Mouse (Mus musculus): ENCODE results near the gene Mipol1.

Mipol1 gene

GRCm38 (mm10) chr12:57243671-57244495, 13.7 kb downstream of the Mipol1 start:
- no peak for DNase-seq

GRCm38 (mm10) chr12:57258572-57258971, 28.3 kb downstream of the Mipol1 start:
- no peak for DNase-seq

- no peak for DNase-seq
These were observed 45.2 kb downstream of the Mipol1 start for GRCm38 (mm10) chr12:57275456-57275855.

- no peak for DNase-seq
These were observed 51.2 kb downstream of the Mipol1 start for GRCm38 (mm10) chr12:57281155-57282114.

GRCm38 (mm10) chr12:57285303-57286059, 55.3 kb downstream of the Mipol1 start:
- DNase-seq = no peak

- no peak for DNase-seq
These were observed 77.1 kb downstream of the Mipol1 start for GRCm38 (mm10) chr12:57307337-57307736.

GRCm38 (mm10) chr12:57307748-57308147, 77.5 kb downstream of the Mipol1 start:
- DNase-seq = no peak

GRCm38 (mm10) chr12:57339053-57339452, 108.8 kb downstream of the Mipol1 start:
- DNase-seq = no peak

GRCm38 (mm10) chr12:57340111-57340510, 109.9 kb downstream of the Mipol1 start:
- DNase-seq = no peak

- DNase-seq = no peak
These were observed 132.5 kb downstream of the Mipol1 start for GRCm38 (mm10) chr12:57362732-57363131.

GRCm38 (mm10) chr12:57364027-57364426, 133.8 kb downstream of the Mipol1 start:
- DNase-seq = no peak

- DNase-seq = no peak
These were observed 141.7 kb downstream of the Mipol1 start for GRCm38 (mm10) chr12:57371790-57372547.

GRCm38 (mm10) chr12:57382797-57383196, 152.6 kb downstream of the Mipol1 start:
- DNase-seq = no peak

GRCm38 (mm10) chr12:57387588-57388292, 157.5 kb downstream of the Mipol1 start:
- no peak for DNase-seq

GRCm38 (mm10) chr12:57399547-57399946, 169.3 kb downstream of the Mipol1 start:
- DNase-seq = no peak

- no peak for DNase-seq
These were observed 170.0 kb downstream of the Mipol1 start for GRCm38 (mm10) chr12:57400186-57400585.

GRCm38 (mm10) chr12:57401126-57401525, 170.9 kb downstream of the Mipol1 start:
- no peak for DNase-seq

- no peak for DNase-seq
These were observed 172.1 kb downstream of the Mipol1 start for GRCm38 (mm10) chr12:57402360-57402759.

GRCm38 (mm10) chr12:57409976-57410375, 179.7 kb downstream of the Mipol1 start:
- DNase-seq = no peak

GRCm38 (mm10) chr12:57413833-57414232, 183.6 kb downstream of the Mipol1 start:
- no peak for DNase-seq

- no peak for DNase-seq
These were observed 194.7 kb downstream of the Mipol1 start for GRCm38 (mm10) chr12:57424902-57425301.

Measured in thymus, postnatal 36 days (tissue).